Mouse (Mus musculus): ENCODE measurements at regions not wholly inside any gene's neighbourhood (a gene's known extent, or its start where the extent isn't known, plus 50 kb on each side); places are given as distances from the start of the nearest gene placed in this dataset.

GRCm38 (mm10) chr3:37896821-37897311 lies 172.6 kb upstream of the Gm5148 start:
- no peak for TF ChIP-seq CTCF (IDR thresholded peaks at IDR 0.05; ENCODE audit: extremely low read depth, insufficient read length, insufficient replicate concordance, low read depth, low read length)
- no peak for TF ChIP-seq POLR2A (IDR thresholded peaks at IDR 0.05; ENCODE audit: low read depth, low read length)
